Mouse (Mus musculus) CH12.LX (cell line): ENCODE data around the gene St8sia6. TPM values are rescaled to one million over a fixed set of nuclear protein-coding genes. Genes with fewer than 3 reads are reported as not detected.

Experiments
- DNase-seq: peaks from one replicate; pipeline ENCODE4 v3.0.0-alpha.2; 2013; ENCODE audit errors: extremely low read depth
- H3K27ac ChIP-seq: 2 replicates; pipeline ENCODE4 v1.5.1; 2012; ENCODE audit warnings: low read depth, mild to moderate bottlenecking, control low read depth, moderate library complexity; ENCODE audit not compliant: insufficient read depth
- H3K27me3 ChIP-seq: replicated peaks from 2 replicates; pipeline ENCODE3; 2012; ENCODE audit warnings: inconsistent platforms
- H3K36me3 ChIP-seq, 2 experiments: replicated peaks in 1 of 2; 2 replicates each; pipeline versions ENCODE3 to v1.6.1; 2012; ENCODE audit warnings: inconsistent platforms in 1 of 2, low read length in 1 of 2, mild to moderate bottlenecking in 1 of 2, mixed read lengths in 1 of 2, moderate library complexity in 1 of 2; ENCODE audit not compliant: control insufficient read depth in 1 of 2, insufficient read depth in 1 of 2
- H3K4me1 ChIP-seq, 2 experiments: 2 replicates each; pipeline ENCODE4 v1.6.1; 2012; ENCODE audit warnings: inconsistent platforms in 1 of 2, moderate library complexity in 1 of 2; ENCODE audit not compliant: insufficient read depth in 2 of 2, control insufficient read depth in 1 of 2
- H3K4me2 ChIP-seq: 2 replicates; pipeline ENCODE4 v1.6.1; 2012; ENCODE audit warnings: low read depth, mild to moderate bottlenecking, control low read depth; ENCODE audit not compliant: poor library complexity, insufficient read depth, severe bottlenecking
- H3K4me3 ChIP-seq, 3 experiments: fragments of 150-350 bp in 1 of 3; sonication (generic) in 1 of 3; replicated peaks in 1 of 3; 2 replicates each; pipeline versions ENCODE3 to v1.5.1; 2011 to 2012; ENCODE audit warnings: low read depth in 2 of 3, low read length in 2 of 3, mild to moderate bottlenecking in 2 of 3, moderate library complexity in 2 of 3, control low read depth in 1 of 3, improper control_type of control experiment in 1 of 3, inconsistent platforms in 1 of 3, mixed read lengths in 1 of 3; ENCODE audit not compliant: poor library complexity in 1 of 3
- H3K79me2 ChIP-seq: replicated peaks from 2 replicates; pipeline ENCODE4 v1.6.1; 2012; ENCODE audit warnings: mild to moderate bottlenecking, moderate library complexity; ENCODE audit not compliant: control insufficient read depth, poor library complexity, insufficient read depth, severe bottlenecking; ENCODE audit errors: extremely low read depth
- H3K9ac ChIP-seq: 2 replicates; pipeline ENCODE4 v1.6.1; 2012; ENCODE audit warnings: low read depth, mild to moderate bottlenecking, control low read depth, moderate library complexity; ENCODE audit not compliant: insufficient read depth
- H3K9me3 ChIP-seq: replicated peaks from 2 replicates; pipeline ENCODE3; 2012; ENCODE audit warnings: low read length, inconsistent platforms, mixed read lengths
- BHLHE40 ChIP-seq: IDR thresholded peaks from 2 replicates; pipeline ENCODE4 v1.6.1; 2011; ENCODE audit warnings: mild to moderate bottlenecking, low read depth, low read length, improper control_type of control experiment
- CHD1 ChIP-seq: IDR thresholded peaks from 2 replicates; pipeline ENCODE4 v1.6.1; 2012; ENCODE audit warnings: low read depth, low read length, improper control_type of control experiment, inconsistent platforms
- CHD2 ChIP-seq: IDR thresholded peaks from 2 replicates; pipeline ENCODE4 v1.6.1; 2011; ENCODE audit warnings: low read length, improper control_type of control experiment
- CTCF ChIP-seq, 2 experiments: IDR thresholded peaks in 1 of 2; conservative IDR thresholded peaks in 1 of 2; 2 replicates each; pipeline ENCODE4 v1.5.1; 2011 to 2012; ENCODE audit warnings: low read depth in 2 of 2, low read length in 2 of 2, improper control_type of control experiment in 1 of 2, inconsistent platforms in 1 of 2, mild to moderate bottlenecking in 1 of 2, moderate library complexity in 1 of 2
- E2F4 ChIP-seq: IDR thresholded peaks from 2 replicates; pipeline ENCODE4 v1.6.1; 2011; ENCODE audit warnings: low read depth, low read length, improper control_type of control experiment; ENCODE audit not compliant: insufficient replicate concordance
- ELF1 ChIP-seq: IDR thresholded peaks from 2 replicates; pipeline ENCODE4 v1.6.1; 2014; ENCODE audit warnings: low read depth, mild to moderate bottlenecking, inconsistent platforms, low read length, improper control_type of control experiment
- EP300 ChIP-seq: IDR thresholded peaks from 2 replicates; pipeline ENCODE4 v1.6.1; 2011; ENCODE audit warnings: low read length, improper control_type of control experiment
- ETS1 ChIP-seq: conservative IDR thresholded peaks from 2 replicates; pipeline ENCODE4 v1.6.1; 2012; ENCODE audit warnings: low read depth, mild to moderate bottlenecking, inconsistent platforms, low read length, improper control_type of control experiment, moderate library complexity
- GABPA ChIP-seq: IDR thresholded peaks from 2 replicates; pipeline ENCODE4 v1.6.1; 2012; ENCODE audit warnings: low read depth, low read length, improper control_type of control experiment, inconsistent platforms; ENCODE audit not compliant: insufficient replicate concordance
- HCFC1 ChIP-seq: IDR thresholded peaks from 2 replicates; pipeline ENCODE4 v1.6.1; 2012; ENCODE audit warnings: low read depth, mild to moderate bottlenecking, inconsistent platforms, low read length, improper control_type of control experiment
- IRF4 ChIP-seq: IDR thresholded peaks from 2 replicates; pipeline ENCODE4 v1.6.1; 2014; ENCODE audit warnings: low read depth, mild to moderate bottlenecking, inconsistent platforms, low read length, improper control_type of control experiment
- JUN ChIP-seq: IDR thresholded peaks from 2 replicates; pipeline ENCODE4 v1.6.1; 2011; ENCODE audit warnings: low read depth, mild to moderate bottlenecking, low read length, improper control_type of control experiment, moderate library complexity; ENCODE audit not compliant: insufficient read depth
- JUND ChIP-seq: conservative IDR thresholded peaks from 2 replicates; pipeline ENCODE4 v1.6.1; 2011; ENCODE audit warnings: low read depth, low read length, improper control_type of control experiment
- KAT2A ChIP-seq: IDR thresholded peaks from 2 replicates; pipeline ENCODE4 v1.6.1; 2012; ENCODE audit warnings: low read length, improper control_type of control experiment, inconsistent platforms; ENCODE audit not compliant: insufficient replicate concordance
- MAFK ChIP-seq: IDR thresholded peaks from 2 replicates; pipeline ENCODE4 v1.6.1; 2011; ENCODE audit warnings: low read length, improper control_type of control experiment; ENCODE audit not compliant: insufficient replicate concordance
- MAX ChIP-seq: IDR thresholded peaks from 2 replicates; pipeline ENCODE4 v1.6.1; 2011; ENCODE audit warnings: low read length, improper control_type of control experiment
- MAZ ChIP-seq: IDR thresholded peaks from 2 replicates; pipeline ENCODE4 v1.6.1; 2012; ENCODE audit warnings: low read depth, mild to moderate bottlenecking, inconsistent platforms, low read length, improper control_type of control experiment, moderate library complexity
- MEF2A ChIP-seq: IDR thresholded peaks from 2 replicates; pipeline ENCODE4 v1.6.1; 2014; ENCODE audit warnings: low read depth, mild to moderate bottlenecking, inconsistent platforms, low read length, improper control_type of control experiment, borderline replicate concordance
- MXI1 ChIP-seq: IDR thresholded peaks from 2 replicates; pipeline ENCODE4 v1.6.1; 2011; ENCODE audit warnings: mild to moderate bottlenecking, low read depth, low read length, improper control_type of control experiment
- MYC ChIP-seq: IDR thresholded peaks from 2 replicates; pipeline ENCODE4 v1.6.1; 2011; ENCODE audit warnings: low read depth, mild to moderate bottlenecking, improper control_type of control experiment, low read length
- NELFE ChIP-seq: IDR thresholded peaks from 2 replicates; pipeline ENCODE4 v1.6.1; 2011; ENCODE audit warnings: low read depth, low read length, improper control_type of control experiment
- NRF1 ChIP-seq: IDR thresholded peaks from 2 replicates; pipeline ENCODE4 v1.6.1; 2014; ENCODE audit warnings: low read depth, mild to moderate bottlenecking, inconsistent platforms, low read length, improper control_type of control experiment, moderate library complexity
- PAX5 ChIP-seq: IDR thresholded peaks from 2 replicates; pipeline ENCODE4 v1.6.1; 2012; ENCODE audit warnings: low read length, inconsistent platforms, mixed read lengths
- POLR2A ChIP-seq: IDR thresholded peaks from 2 replicates; pipeline ENCODE4 v1.6.1; 2011; ENCODE audit warnings: low read depth, mild to moderate bottlenecking, improper control_type of control experiment, low read length
- POLR2AphosphoS2 ChIP-seq: IDR thresholded peaks from 2 replicates; pipeline ENCODE4 v1.6.1; 2011; ENCODE audit warnings: low read depth, low read length, improper control_type of control experiment
- RAD21 ChIP-seq: IDR thresholded peaks from 2 replicates; pipeline ENCODE4 v1.6.1; 2011; ENCODE audit warnings: low read depth, mild to moderate bottlenecking, low read length, improper control_type of control experiment, moderate library complexity
- RCOR1 ChIP-seq: conservative IDR thresholded peaks from 2 replicates; pipeline ENCODE4 v1.6.1; 2012; ENCODE audit warnings: low read depth, mild to moderate bottlenecking, inconsistent platforms, low read length, improper control_type of control experiment
- SIN3A ChIP-seq: IDR thresholded peaks from 2 replicates; pipeline ENCODE4 v1.6.1; 2012; ENCODE audit warnings: low read length, improper control_type of control experiment, inconsistent platforms
- SMC3 ChIP-seq: IDR thresholded peaks from 2 replicates; pipeline ENCODE4 v1.6.1; 2011; ENCODE audit warnings: low read depth, low read length, improper control_type of control experiment
- TBP ChIP-seq: conservative IDR thresholded peaks from 2 replicates; pipeline ENCODE4 v1.6.1; 2011; ENCODE audit warnings: low read depth, low read length, improper control_type of control experiment
- TCF12 ChIP-seq: IDR thresholded peaks from 2 replicates; pipeline ENCODE4 v1.6.1; 2014; ENCODE audit warnings: low read depth, mild to moderate bottlenecking, inconsistent platforms, low read length, improper control_type of control experiment
- UBTF ChIP-seq: IDR thresholded peaks from 2 replicates; pipeline ENCODE4 v1.6.1; 2012; ENCODE audit warnings: low read depth, mild to moderate bottlenecking, inconsistent platforms, low read length, improper control_type of control experiment, moderate library complexity
- USF1 ChIP-seq: IDR thresholded peaks from 2 replicates; pipeline ENCODE4 v1.6.1; 2014; ENCODE audit warnings: low read depth, mild to moderate bottlenecking, inconsistent platforms, low read length, improper control_type of control experiment
- USF2 ChIP-seq: conservative IDR thresholded peaks from 2 replicates; pipeline ENCODE4 v1.6.1; 2011; ENCODE audit warnings: low read depth, low read length, improper control_type of control experiment
- ZC3H11A ChIP-seq: IDR thresholded peaks from 2 replicates; pipeline ENCODE4 v1.6.1; 2012; ENCODE audit warnings: low read depth, mild to moderate bottlenecking, inconsistent platforms, low read length, improper control_type of control experiment
- ZKSCAN1 ChIP-seq: IDR thresholded peaks from 2 replicates; pipeline ENCODE4 v1.6.1; 2012; ENCODE audit warnings: low read depth, inconsistent platforms, low read length, improper control_type of control experiment, borderline replicate concordance
- ZMIZ1 ChIP-seq: IDR thresholded peaks from 2 replicates; pipeline ENCODE4 v1.6.1; 2012; ENCODE audit warnings: low read depth, mild to moderate bottlenecking, inconsistent platforms, low read length, improper control_type of control experiment
- ZNF384 ChIP-seq: IDR thresholded peaks from 2 replicates; pipeline ENCODE4 v1.6.1; 2012; ENCODE audit warnings: low read depth, low read length, improper control_type of control experiment, inconsistent platforms
- dilution Hi-C: fragments of 300-500 bp; cut with MboI; formaldehyde crosslinking; loops from 2 replicates; pipeline ENCODE4 v1.14.3; 2020; ENCODE audit warnings: low sequenced_read_pairs; ENCODE audit not compliant: extremely low pct_unique_long_range_greater_than_20kb, extremely low pct_ligation_motif_present
- in situ Hi-C: fragments of 300-500 bp; cut with MboI; formaldehyde crosslinking; loops from 3 replicates; pipeline ENCODE4 v1.14.3; 2019; ENCODE audit warnings: low sequenced_read_pairs, low pct_ligation_motif_present, low pct_unique_long_range_greater_than_20kb, mixed read lengths
- polyA plus RNA-seq: library from polyadenylated mRNA; unstranded; fragments of >175 nt; gene quantifications from 2 replicates; pipeline ENCODE4 v1.2.1, GENCODE M21; 2012; ENCODE audit warnings: low read depth; ENCODE audit not compliant: insufficient read length
- total RNA-seq, 2 experiments: library from RNA; depleted of rRNA; stranded (reverse); fragments of 300-350 nt in 1 of 2; fragments of >200 nt in 1 of 2; gene quantifications; 2 replicates each; pipeline ENCODE4 v1.2.3; 2012 to 2014

Gene St8sia6
- total and polyA plus RNA-seq, 3 experiments, result 27.4 to 51.0 (median 43.7) TPM

GRCm38 (mm10) chr2:13786577-13787168 is 7.2 kb downstream of the St8sia6 start:
- H3K79me2 ChIP-seq, result peaks cover 40% of the 10 kb centered on the region
- peaks cover 4 to 19% of the 10 kb centered on the region in 2 experiments for H3K36me3 ChIP-seq
- H3K27me3 ChIP-seq, result no peaks in the 10 kb centered on the region
- H3K9me3 ChIP-seq, result peaks cover 2% of the 10 kb centered on the region
- H3K4me1 ChIP-seq, result peaks cover 14 to 60% of the 10 kb centered on the region in 2 experiments
- DNase-seq, result peak; percentile 78
- dilution Hi-C loops (no loop called here), in situ Hi-C loops (loop anchor here (25.0 kb wide), 1 partner anchor 499 kb away; no protein-coding TSS in a partner anchor)
- no peak overlapping the region for H3K4me3 ChIP-seq
- peak overlapping the region; percentile 43 for H3K4me2 ChIP-seq
- H3K9ac ChIP-seq, result peak overlapping the region; percentile 82; the same call in 1 of the 2 replicates
- TF ChIP-seq NELFE (no peak), E2F4 (no peak), ZC3H11A (no peak), ZMIZ1 (0 out of 2 replicates have a peak, but pooled peaks have one; percentile 35), RCOR1 (no peak), MAFK (peak; percentile 63; the same call in 1 of the 2 replicates), ELF1 (no peak), MEF2A (peak; percentile 93), MYC (peak; percentile 65; the same call in 1 of the 2 replicates), NRF1 (no peak), USF1 (no peak), CTCF (conservative IDR thresholded peaks at IDR 0.05 in 1 of 2, IDR thresholded peaks at IDR 0.05 in 1 of 2; ENCODE audit: low read depth in 2 of 2, low read length in 2 of 2) (no peak), BHLHE40 (peak; percentile 88), MAX (no peak), JUND (peak; percentile 46), HCFC1 (no peak), TCF12 (peak; percentile 63), CHD2 (no peak), ETS1 (peak; percentile 85), MAZ (no peak), POLR2AphosphoS2 (no peak), KAT2A (no peak), UBTF (no peak), JUN (no peak), POLR2A (no peak), USF2 (no peak), PAX5 (no peak), RAD21 (no peak), SIN3A (no peak; the same call in 1 of the 2 replicates), CHD1 (peak; percentile 92), IRF4 (0 out of 2 replicates have a peak, but pooled peaks have one; percentile 19), ZNF384 (no peak), TBP (0 out of 2 replicates have a peak, but pooled peaks have one; percentile 48), SMC3 (no peak), GABPA (no peak), MXI1 (no peak), ZKSCAN1 (no peak), EP300 (peak; percentile 78)
- peak overlapping the region; percentile 83 for H3K27ac ChIP-seq
